Mouse (Mus musculus) common myeloid progenitor, adult 5-6 weeks (primary cell): ENCODE results near the gene Gle1. TPM values are rescaled to one million over a fixed set of nuclear protein-coding genes. Genes with fewer than 3 reads are reported as not detected.

Experiments used
- ATAC-seq: replicated peaks from 2 replicates; pipeline ENCODE4 v1.8.0; 2016; ENCODE audit warnings: low read depth, mild to moderate bottlenecking, moderate TSS enrichment, inconsistent platforms; ENCODE audit not compliant: poor library complexity, severe bottlenecking
- total RNA-seq: library from RNA; stranded (forward); fragments of 200-1000, 187-1606 nt; gene quantifications from 2 replicates; pipeline ENCODE4 v1.2.3, GENCODE M21; 2017

Gene Gle1
- total RNA-seq, 1 experiment from 2014 or later, result 71.3 TPM

DNA sequence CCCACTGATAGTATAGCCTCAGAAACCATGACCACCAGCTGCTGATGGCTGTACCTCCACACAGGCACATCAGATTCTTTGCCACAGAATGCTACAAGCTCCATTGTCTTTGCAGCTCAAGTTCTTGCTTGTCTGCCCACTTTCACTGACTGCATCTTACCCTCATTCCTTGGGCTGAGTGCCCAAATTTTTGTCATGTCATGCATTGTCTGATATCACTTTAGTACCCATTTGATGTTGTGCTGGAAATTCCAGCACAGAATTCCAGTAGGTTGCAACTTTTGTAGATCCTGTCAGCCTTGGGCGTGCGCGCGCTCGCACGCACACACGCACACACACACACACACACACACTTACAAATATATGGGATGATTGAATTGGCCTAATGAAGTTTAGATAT, 26.0 kb downstream of the Gle1 start:
- ATAC-seq, result no peak

DNA sequence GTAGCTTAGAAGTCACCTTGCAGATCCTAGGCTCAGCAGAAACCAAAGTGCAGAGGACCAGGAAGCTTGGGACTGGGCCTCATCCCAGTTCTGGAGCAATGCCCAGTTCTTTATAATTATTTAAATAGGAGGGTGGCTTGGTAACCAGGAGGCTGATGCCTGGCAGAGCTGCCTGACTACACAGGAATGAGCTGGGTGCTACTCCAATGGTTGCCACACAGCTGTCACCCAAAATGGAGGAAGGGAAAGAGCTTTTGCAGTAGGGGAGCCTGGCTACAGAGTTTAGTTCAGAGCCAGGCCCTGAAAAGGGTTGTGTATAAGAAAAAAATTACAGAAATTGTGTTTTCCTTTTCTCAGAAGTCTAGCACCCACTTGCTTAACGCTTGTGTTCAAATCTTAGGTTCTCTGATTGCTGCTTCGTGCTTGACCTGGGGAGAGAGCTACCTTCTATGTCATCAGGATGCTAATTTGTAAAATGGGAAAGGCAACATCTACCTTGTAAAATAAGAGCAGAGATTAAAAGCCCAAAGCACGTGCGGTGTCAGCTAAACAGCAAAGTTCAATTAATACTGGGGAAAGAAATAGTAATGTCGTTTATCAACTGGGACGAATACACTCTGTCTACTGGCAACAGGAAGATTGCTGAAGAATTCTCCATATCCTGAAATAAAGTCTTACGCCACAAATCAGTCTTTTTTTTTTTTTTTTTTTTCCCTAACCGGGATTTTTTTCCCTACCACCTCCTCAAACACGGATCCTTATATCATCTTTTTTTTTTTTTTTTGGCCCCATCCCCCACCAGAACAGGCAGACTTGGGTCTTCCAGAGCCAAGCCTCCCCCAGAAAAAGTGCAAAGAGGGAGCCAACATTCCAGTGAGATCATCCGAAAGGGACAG, 29.4 kb downstream of the Gle1 start:
- no peak for ATAC-seq

DNA sequence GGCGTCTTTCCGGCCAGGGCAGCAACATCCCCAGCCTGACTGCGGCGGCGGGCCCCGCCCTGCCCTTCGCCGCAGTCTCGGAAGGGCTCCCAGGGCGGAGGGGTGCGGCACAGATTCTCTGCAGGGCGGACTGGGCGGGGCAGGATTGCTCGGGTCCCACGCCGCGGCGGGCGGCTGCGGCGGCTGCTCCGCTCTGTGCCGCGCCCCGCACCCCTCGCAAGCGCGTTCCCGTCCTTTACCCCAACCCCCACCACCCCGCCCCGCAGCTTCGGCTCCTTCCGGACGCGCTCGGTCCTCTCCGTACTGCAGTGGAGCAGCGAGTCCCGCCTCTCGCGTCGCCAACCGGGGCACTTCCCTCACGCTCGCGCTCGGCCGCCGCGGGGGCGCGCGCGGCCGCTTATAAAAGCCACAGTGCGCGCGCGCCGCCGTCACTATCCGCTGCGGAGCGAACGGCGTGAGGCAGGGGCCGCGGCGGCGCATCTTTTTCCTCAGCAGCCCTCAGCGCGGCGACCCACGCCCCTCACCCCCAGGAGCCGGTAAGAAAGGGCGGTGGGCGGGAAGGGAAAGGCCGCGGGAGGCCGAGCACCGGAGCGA, 30.1 kb downstream of the Gle1 start, which contains the start of gene Sptan1:
Sptan1 (plus strand) TSS at position 311 of the 594 bp plus-strand sequence.
- ATAC-seq, result peak; percentile 92

- ATAC-seq, result no peak
Observed at GRCm38 (mm10) chr2:29965906-29966305, 30.7 kb downstream of the Gle1 start.

DNA sequence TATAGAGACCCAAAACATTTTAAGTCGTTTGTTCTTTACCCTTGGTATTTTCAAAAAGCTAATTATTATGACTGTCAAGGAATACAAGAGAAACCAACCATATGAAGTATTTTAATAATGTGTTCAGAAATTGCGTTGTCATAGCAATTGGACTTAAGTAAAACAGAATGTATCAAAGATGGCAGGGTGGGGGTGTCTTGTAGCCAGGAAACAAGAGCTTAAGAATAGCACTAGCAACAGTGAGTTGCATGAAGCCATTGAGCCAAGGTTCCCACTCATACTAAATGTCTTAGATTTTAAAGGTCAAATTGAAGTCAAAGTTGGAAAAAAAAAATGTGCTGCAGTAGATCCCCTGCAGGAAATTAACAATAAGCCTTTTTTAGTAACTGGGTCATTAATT, 31.6 kb downstream of the Gle1 start:
- no peak for ATAC-seq

- ATAC-seq, result no peak
Observed at GRCm38 (mm10) chr2:29967768-29968167, 32.5 kb downstream of the Gle1 start.

DNA sequence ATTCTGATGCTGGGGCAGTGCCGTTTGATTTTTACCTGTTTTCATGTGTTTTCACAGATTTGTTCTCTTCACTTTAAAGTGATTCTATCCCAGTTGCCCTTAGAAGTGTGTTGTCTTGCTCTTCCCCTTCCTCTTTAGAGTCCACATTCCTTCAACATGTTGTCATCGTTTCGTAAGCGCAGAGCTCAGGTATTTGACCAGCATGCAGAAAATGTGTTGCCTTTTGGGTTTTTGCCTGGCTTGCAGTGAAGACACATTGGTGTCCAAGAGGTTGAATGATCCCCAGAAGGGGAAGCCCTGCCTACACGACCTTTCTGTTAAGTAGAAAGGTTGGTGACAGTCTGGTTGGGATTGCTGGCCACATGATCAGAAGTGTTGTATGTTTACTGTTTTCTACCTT, 33.4 kb downstream of the Gle1 start:
- ATAC-seq, result no peak

GRCm38 (mm10) chr2:29971838-29972635, 36.8 kb downstream of the Gle1 start:
- ATAC-seq, result peak; percentile 62

DNA sequence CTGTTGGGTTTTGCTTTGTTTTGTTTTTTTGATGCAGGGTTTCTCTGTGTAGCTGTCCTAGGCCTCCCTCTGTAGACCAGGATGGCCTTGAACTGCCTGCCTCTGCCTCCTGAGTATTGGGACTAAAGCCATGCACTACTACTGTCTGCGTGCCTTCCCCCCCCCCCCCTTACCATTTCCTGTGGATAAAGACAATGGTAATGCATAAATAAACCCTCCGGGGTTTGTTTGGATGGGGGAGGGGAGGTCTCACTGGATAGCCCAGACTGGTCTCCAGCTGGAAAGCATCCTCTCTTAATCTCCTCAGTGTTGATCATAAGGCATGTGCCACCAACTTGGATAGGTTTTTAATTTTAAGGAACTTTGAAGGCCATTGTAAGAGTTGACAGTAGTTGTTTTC, 38.3 kb downstream of the Gle1 start:
- no peak for ATAC-seq

DNA sequence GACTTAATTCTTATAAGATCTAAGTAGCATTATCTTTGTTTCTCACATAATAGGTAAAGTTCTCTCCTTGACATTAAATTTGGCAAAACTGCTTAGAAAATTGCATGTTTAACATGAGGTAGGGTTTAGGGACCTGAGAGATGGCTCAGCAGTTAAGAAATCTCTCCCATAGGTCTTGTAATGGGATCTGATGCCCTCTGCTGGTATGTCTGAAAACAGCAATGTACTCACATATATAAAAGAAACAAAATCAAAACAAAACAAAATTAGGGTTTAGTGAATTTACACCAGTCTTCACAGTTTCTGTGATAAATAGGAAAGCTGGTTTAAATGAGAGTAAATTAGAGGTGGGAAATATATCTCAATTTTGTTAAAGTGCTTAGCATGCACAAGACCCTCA, 42.1 kb downstream of the Gle1 start:
- peak; percentile 56; the same call in 1 of the 2 replicates for ATAC-seq

GRCm38 (mm10) chr2:29980661-29981060, 45.4 kb downstream of the Gle1 start:
- no peak for ATAC-seq

GRCm38 (mm10) chr2:29991962-29992361, 56.7 kb downstream of the Gle1 start:
- no peak for ATAC-seq

GRCm38 (mm10) chr2:30009101-30009500, 73.9 kb downstream of the Gle1 start:
- no peak for ATAC-seq

Other genes with a start within 250 kb of the Gle1 start
- not detected in 2 replicates for gene Gm13420, start 183.7 kb upstream of the Gle1 start, total RNA-seq
- gene Gm13547, start 176.1 kb upstream of the Gle1 start, total RNA-seq, result not detected in 2 replicates
- gene Coq4, start 147.9 kb upstream of the Gle1 start, total RNA-seq, result 7.4 and 10.3 TPM in 2 replicates
- gene Trub2, start 146.9 kb upstream of the Gle1 start, total RNA-seq, result 45.7 and 58.0 TPM in 2 replicates
- 3.3 and 5.9 TPM in 2 replicates for gene Slc27a4, start 132.8 kb upstream of the Gle1 start, total RNA-seq
- 20.1 and 23.9 TPM in 2 replicates for gene Urm1, start 115.4 kb upstream of the Gle1 start, total RNA-seq
- gene Cercam, start 66.3 kb upstream of the Gle1 start, total RNA-seq, result 9.8 and 14.0 TPM in 2 replicates
- 76.4 and 93.2 TPM in 2 replicates for gene Odf2, start 46.2 kb upstream of the Gle1 start, total RNA-seq
- 84.1 and 89.2 TPM in 2 replicates for gene Sptan1, start 30.1 kb downstream of the Gle1 start, total RNA-seq
- gene Wdr34, start 113.5 kb downstream of the Gle1 start, total RNA-seq, result 11.5 and 15.6 TPM in 2 replicates
- 1,475 and 1,487 TPM in 2 replicates for gene Set, start 122.0 kb downstream of the Gle1 start, total RNA-seq
- 11.8 and 22.9 TPM in 2 replicates for gene Pkn3, start 142.3 kb downstream of the Gle1 start, total RNA-seq
- 8.0 and 11.4 TPM in 2 replicates for gene Zdhhc12, start 158.2 kb downstream of the Gle1 start, total RNA-seq
- gene Zer1, start 189.2 kb downstream of the Gle1 start, total RNA-seq, result 11.8 and 17.4 TPM in 2 replicates
- gene Tbc1d13, start 198.3 kb downstream of the Gle1 start, total RNA-seq, result 30.2 and 49.2 TPM in 2 replicates
- 5.8 and 5.9 TPM in 2 replicates for gene Endog, start 236.1 kb downstream of the Gle1 start, total RNA-seq
- gene Spout1, start 243.0 kb downstream of the Gle1 start, total RNA-seq, result 29.8 and 38.4 TPM in 2 replicates